Mouse (Mus musculus): ENCODE results near the gene Camta2.

The Camta2 gene

DNA sequence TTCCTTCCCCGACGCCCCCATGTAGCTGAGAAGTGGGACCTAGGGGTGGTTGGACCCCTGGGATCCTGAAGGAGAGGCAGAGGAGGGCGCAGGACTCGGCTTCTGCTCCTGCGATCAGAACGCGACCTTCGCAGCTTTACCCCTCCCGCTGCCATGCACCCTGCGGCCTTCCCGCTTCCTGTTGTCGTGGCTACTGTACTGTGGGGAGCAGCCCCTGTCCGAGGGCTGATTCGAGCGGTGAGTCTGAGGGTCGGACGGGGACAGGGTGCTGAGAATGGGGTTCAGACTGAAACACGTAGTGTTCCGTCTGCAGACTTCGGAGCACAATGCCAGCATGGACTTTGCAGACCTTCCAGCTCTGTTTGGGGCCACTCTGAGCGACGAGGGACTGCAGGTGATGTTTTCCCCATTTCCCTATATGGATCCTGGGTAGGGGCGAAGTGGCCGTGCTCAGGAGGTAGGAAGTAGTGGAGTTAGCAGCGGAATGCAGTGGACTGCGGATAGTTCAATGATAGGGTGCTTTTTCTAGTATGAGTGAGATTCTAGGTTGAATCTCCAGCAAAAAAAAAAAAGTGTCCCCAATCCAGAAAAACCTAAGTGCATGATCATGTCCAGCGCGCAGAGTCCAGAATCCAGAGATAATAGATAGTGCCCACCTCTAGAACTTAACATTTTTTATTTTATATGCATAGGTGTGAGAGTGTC, 40.0 kb downstream of the Camta2 start:
- DNase-seq (ENCODE audit: low spot score), result no peak

DNA sequence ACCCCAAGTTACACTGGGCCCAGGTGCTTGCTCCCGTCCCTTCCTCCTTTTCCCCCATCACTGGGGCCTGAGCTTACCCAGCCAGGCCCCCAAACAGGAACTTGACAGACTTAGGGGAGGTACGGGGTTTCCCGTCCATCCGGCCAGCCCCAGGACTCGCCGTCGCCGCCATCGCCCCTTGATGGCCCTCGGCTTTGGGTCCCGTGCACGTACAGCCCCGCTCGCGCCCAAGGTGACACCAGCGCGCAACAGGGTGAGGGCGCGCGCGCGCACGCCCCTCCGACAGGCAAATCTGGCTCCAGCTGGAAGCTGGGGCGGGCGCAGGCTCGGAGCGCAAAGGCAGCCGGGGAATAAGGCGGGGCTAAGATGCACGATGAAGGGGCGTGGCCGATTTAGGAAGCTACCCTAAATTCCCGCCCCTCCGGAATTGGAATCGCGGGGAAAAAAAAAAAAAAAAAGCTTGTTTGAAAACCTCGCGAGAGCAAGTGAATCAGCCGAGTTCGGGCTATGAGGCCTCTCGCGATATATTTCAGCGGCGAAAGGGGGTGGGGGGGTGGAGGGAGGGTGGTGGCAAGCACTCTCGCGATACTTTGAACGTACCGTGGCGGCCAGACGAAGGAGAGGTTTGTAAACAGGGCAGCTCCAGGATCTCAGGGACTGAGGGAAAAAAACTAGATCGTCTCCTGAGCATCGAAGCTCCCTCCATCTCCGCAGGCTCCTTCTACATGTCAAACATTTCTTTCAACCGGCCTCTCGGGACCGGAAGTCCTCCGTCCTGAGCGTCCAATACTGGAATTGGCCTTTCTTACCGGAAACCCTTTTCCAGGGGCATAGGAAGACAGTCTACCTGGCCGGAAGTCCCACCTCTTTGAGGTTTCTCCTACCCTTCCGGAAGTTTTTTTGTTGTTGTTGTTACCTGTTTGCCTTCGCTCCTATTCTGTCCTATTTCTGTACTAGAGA, 40.9 kb downstream of the Camta2 start, which contains the start of the genes Rnf167 and Slc25a11:
Rnf167 (plus strand) TSS at position 545 of the 960 bp plus-strand sequence.
Slc25a11 (minus strand) TSS at position 789 of the 960 bp plus-strand sequence.
- peak; percentile 98 for DNase-seq (ENCODE audit: low spot score)

DNA sequence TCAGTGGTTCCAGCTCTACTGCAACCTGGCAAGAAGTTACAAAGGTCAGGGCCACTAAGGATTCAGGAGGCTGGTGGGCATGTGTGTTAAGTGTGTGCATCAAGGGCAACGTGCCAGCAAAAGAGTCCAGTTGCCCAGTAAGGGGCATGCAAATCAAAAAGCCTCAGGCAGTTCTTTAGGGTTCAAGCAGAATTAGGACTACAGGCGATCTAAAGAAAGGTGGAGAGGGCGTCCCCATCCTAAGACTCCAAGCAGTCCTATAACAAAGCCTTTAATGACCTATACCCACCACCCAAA, 41.7 kb downstream of the Camta2 start:
- DNase-seq (ENCODE audit: low spot score), result no peak

DNA sequence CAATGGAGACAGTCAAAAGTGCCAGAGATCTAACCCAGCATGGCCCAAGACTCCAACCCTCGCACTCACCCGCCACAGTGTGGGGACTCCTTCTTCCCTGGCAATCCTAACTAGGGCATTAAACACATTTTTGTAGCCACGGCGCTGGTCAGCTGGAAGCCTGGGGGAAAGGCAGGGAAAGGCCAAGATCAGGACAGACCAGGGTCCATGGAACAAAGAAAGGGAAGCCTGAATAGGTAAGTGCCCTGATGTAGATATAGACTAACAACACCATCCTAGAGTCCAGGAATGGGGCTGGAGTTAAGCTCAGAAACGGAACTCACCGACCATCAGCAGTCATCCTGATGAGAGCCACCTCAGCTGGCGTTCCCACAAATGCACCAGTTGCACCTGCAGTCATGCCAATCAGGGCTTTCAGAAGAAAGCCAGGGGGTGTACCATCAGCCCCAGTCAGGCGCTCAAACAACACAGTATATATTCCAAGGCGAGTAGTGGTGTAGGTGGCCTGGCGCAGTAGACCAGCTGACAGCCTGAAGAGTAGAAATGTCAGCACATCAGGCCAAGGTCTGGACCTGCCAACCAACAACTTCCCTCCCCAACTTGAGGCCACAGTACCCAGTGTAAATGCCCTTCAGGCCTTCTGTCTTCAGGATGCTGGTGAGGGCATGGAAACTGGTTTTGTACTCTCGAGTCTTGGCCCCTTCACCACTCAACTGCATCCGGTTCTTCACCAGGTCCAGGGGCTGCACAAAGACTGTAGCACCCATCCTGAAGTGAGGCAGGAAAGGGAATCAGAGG, 42.2 kb downstream of the Camta2 start:
- DNase-seq (ENCODE audit: low spot score), result no peak

DNA sequence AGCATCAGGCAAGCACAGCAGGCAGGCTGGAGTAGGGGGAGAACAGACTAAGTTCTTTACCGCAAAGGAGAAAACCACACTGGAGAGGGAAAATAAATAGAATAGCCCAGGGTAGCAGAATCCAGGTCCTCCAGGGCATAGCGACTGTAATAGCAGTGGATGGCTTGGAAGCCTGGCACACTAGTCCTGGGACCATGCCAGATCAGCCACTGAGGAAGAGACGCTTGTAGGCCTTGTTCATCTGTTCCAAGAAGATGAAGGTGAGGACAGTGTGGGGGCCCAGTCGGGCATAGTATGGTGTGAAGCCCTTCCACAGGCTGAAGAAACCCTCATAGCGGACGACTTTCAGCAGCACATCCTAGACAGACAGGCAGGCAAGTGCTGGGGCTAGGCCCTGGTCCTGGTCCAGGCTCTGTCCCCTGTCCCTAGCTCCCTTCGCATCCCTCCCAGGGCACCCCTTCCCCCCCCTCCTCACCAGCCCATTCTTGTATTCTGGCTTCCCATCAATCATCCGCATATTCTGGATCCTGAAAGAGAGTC, 43.3 kb downstream of the Camta2 start:
- no peak for DNase-seq (ENCODE audit: low spot score)

DNA sequence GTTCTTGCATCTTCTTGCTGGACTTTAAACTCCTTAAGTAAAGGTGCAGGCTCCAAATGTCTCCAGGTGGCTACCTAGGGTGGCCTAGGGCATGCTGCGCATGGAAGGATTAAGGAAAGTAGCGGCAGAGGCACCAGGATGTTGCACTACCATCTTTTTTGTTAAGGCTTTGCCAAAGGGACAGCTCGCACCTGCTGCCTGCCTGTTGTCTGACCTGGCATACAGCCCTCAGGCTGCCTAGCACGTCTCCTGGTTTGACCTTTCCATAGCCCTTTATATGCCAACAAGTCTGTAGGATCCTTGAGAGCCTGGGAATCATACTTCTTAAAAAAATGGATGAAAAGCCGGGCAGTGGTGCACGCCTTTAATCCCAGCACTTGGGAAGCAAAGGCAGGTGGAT, 44.9 kb downstream of the Camta2 start:
- no peak for DNase-seq (ENCODE audit: low spot score)

DNA sequence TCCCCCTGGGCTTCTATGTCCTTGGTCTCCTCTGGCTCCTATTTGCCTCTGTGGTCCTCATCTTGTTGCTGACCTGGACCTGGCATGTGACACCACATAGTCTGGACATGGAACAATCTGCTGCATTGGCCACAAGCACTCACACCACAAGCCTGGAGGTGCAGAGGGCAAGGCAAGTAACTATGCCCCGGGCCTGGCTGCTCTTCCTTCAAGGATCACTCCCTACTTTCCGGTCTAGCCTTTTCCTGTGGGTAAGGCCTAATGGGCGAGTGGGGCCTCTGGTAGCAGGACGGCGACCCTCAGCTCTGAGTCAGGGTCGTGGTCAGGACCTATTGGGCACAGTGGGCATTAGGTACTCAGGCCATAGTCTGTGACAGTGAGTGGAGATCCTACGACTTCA, 46.7 kb downstream of the Camta2 start:
- DNase-seq (ENCODE audit: low spot score), result no peak

DNA sequence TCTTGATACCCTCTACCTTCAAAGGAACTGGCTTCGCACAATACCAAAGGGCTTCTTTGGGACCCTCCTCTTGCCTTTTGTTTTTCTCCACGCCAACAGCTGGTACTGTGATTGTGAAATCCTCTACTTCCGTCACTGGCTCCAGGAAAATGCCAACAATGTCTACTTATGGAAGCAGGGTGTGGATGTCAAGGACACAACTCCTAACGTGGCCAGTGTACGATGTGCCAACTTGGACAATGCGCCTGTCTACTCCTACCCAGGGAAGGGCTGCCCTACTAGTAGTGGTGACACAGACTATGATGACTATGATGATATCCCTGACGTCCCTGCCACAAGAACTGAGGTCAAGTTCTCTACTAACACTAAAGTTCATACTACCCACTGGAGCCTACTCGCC, 47.9 kb downstream of the Camta2 start:
- no peak for DNase-seq (ENCODE audit: low spot score)

DNA sequence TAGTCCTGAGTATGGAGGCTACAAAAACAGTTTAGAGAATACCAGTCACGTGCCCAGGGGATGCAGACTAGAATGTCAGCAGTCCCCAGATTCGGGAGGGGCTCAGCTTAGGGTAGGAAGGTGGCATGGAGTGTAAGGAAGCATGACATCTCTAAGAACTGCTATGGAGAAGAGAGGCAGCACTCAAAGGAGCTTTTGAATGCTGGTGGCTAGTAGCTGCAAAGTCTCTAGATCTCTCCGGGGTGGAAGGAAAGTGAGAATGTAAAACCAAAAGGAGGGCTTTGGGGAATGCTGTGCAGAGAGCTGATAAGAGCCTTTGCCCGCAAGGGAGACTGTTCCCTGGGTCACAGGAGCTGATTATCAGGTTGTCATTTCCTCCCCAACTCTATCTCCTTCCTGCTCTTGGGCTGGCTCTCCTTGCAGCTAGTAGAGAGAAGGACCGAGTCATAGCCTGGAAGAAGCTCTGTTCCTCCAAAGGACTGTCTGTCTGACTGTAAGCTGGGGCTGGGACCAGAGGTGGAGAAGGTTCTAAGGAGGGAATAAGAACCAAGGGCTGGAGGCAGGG, 49.1 kb downstream of the Camta2 start, which contains the start of gene Gp1ba:
Gp1ba (plus strand) TSS at position 409 of the 565 bp plus-strand sequence.
- no peak for DNase-seq (ENCODE audit: low spot score)

DNA sequence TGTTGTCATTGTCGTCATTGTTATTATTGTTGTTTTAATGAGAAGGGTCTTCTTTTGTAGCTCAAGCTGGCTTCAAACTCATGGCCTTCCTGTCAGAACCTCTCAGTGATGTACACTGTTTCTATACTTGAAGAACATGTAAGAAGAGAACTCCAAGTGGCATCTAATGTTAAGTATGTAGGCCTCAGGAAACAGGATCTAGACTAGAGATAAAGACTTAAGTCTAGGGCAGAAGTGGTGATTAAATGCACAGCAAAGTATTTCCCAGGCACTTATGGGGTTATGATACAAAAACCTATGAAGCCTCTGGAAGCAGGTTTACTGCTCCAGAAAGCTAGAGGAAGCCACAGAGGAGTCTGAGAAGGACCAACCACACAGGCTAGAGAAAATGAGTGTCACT, 49.6 kb downstream of the Camta2 start:
- no peak for DNase-seq (ENCODE audit: low spot score)

DNA sequence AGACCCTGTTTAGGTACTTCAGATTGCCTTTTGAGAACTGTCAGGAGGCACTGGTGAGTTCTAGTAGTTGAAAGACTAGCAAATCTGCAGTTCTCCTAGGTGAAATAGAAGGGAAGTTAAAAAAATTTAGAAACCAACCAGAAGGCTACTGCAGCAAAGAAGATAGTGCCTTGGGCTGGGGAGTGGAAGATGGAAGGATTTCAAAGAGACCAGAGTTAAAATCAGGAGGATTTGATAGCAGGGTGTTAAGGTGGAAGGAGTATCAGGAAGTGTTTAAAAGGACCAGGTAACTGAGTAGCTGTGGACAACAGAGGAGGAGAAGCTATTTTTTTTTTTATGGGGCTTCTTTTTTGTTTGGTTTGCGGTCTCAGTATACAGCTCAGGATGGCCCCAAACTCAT, 50.1 kb downstream of the Camta2 start:
- no peak for DNase-seq (ENCODE audit: low spot score)

DNA sequence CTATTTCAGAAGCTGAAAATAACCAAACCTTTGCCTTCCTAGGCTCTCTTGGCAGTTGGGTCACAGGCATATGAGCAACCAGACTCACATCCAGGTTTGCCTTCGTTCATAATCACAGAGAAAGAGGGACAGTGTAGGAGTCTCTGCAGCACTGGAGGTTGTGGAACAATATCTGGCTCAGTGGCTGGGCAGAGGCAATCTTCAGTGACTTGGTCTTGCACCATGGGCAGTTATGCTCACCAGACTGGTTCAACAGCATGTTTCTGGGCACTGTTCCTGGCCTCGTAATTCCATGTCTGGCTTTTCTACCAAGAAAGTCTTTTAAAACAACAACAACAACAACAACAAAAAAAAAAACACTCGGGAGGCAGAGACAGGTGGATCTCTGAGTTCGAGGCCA, 52.3 kb downstream of the Camta2 start:
- no peak for DNase-seq (ENCODE audit: low spot score)

DNA sequence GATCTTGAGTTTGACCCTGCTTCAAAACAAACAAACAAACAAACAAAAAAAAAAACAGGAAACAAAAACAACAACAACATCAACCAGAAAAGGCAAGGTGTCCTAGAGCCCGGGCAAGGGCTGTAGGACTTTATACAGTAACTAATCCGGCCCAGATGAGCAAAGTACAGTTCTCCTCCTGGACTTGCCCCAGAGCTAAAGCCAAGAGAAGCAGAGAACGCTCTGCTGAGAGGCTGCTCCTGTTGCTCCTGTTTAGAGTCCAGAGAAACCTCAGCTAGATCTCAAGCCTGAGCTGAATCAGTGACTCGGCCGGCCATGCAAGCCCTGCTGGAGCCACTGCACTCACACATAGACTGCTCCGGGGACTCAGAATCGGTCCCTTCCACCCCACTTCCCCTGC, 57.8 kb downstream of the Camta2 start:
- DNase-seq (ENCODE audit: low spot score), result no peak

DNA sequence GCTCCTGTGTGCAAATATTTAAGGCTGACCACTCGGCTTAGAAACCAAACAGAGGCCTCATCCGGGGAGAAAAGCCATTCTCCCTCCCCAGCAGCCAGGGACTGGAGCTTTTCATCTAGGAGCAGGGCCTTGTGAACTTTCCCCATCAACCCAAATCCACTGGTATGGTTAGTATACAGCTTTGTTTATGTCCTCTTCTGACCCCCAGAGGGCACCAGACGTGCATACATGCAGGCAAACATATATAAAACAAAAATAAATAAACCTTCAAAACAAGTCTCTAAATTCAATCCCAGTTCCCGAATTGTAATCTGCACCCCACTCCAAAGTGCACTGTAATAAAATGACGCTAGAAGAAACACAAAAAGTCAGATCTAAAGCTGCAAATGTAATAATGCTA, 58.3 kb downstream of the Camta2 start:
- no peak for DNase-seq (ENCODE audit: low spot score)

DNA sequence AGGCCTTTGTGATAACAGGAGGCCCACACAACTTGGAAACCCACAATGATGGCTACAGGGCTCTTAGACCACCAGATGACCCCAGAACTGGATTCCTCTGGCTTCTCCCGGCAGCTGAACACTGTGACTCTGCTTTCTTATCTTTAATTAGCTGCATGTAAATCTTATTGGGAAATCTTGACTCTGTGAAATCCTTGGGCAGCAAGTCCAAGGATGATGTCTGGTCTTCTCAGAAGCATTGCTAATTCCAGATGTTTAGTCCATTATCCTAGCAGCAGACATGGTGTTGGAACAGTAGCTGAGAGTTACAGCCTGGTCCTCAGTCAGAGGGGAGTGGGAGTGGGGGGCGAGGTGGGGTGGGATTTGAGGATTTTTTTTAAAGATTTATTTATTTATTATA, 59.5 kb downstream of the Camta2 start:
- DNase-seq (ENCODE audit: low spot score), result no peak

DNA sequence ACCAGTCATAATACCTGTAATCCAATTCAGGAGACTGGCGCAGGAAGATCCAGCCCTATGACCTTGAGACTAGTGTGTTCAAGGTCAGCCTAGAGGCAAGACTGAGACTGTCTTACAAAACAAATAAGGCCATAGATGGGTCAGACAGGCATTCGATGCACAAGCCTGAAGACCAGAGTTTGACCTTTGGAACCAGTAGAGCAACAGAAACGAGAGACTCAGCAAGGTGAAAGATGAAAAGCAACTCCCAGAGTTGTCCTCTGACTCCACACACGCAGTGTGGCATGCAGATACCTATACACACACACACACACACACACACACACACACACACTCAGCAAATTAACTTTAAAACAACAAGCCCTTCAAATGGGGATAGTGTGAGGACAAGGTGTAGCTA, 61.0 kb downstream of the Camta2 start:
- peak; percentile 57 for DNase-seq (ENCODE audit: low spot score)

DNA sequence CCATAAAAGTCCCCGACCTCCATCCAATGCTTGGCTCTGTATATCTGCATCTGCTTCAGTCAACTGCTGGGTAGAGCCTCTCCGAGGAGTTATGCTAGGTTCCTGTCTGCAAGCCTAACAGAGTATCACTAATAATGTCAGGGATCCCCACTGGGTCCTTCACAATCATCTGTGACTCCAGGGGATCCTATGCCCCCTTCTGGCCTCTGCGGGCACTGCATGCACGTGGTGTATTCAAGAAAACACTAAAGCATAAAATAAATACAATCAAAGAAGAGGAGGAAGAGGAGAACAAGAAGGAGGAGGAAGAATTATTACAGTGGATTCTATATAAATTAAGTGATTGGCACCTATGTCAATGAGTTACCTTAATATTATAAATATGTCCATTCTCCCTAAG, 62.4 kb downstream of the Camta2 start:
- no peak for DNase-seq (ENCODE audit: low spot score)

DNA sequence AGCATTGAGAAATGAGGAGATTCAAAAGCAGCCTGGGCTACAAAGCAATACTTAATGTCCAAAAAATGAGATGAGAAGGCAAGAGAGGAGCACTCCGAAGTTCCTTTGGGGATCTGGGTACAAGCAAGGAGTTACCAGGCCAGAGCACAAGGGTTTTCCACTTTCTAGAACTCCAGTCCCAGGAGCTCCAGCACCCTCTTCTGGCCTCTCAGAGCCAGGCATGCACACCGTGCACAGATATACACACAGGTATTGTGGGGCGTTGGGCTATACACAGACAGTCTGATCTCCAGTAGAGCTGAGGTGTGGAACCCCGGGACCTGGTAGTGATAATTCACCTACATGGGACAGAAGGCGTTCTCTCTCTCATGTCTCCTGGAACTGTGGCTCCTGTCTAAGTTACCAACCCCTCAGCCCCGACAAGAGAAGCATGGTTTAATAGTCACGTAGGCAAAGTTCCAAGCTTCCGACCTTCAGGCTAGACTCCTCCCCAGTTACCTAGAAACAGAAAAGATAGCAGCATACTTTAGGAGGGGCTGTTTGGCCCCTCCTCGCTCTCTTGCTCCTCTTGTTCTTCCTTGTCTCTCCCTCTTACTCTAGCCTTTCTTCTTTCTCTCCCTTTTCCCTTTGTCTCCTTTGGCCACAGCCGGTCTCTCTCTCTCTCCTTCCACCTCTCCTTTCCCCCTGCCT, 64.7 kb downstream of the Camta2 start:
- DNase-seq (ENCODE audit: low spot score), result no peak

DNA sequence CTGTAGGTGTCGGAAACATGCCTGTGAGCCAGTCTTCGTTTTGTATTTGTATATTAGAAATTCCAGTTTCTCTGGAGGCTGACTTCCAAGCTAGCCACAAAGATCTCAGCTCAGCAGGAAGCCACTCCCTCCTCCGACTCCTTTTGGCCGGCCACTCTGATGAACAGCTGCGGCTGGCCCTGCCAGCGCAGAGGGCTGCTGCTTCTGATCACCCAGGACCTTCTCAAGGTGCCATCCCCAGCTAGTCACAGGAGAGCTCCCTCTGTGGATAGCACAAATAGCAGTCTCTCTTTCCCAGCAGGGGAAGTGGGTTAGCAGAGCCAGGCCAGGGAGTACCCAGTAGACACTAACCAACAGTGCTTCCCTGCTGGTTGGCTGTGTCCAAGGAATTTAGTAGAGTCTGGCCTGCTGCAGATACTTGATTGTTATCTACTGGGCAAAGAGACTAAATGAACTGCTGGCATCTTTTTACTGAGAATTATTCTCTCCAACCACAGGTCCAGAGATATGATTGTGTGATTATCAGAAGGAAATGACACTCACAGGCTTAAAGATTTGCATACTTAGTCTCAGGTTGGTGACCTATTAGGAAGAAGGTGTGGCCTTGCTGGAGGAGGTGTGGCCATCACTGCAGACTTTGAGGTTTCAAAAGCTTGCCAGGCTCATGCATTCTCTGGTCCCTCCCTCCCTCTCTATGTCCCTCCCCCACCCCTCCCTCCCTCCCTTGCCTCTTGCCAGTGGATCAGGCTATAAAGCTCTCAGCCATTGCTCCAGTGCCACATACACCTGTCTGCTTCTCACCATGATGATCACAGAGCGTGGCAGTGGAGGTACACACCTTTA, 65.7 kb downstream of the Camta2 start:
- no peak for DNase-seq (ENCODE audit: low spot score)
